Mouse (Mus musculus) activated CD4-positive, CD25-positive, alpha-beta regulatory T cell (primary cell): ENCODE data around the gene Tmem63b. TPM values are rescaled to one million over a fixed set of nuclear protein-coding genes. Genes with fewer than 3 reads are reported as not detected.

ENCODE experiments used
- polyA plus RNA-seq, 2 experiments: library from polyadenylated mRNA; unstranded; fragments of 100-300 nt; shearing (Covaris generic); gene quantifications; one replicate each; pipeline ENCODE4 v1.2.1; 2017

The Tmem63b gene
- polyA plus RNA-seq: 10 to 100 TPM in 1 of 2 experiments, 1 to 10 TPM in 1; 6.1 to 11.2 TPM

DNA sequence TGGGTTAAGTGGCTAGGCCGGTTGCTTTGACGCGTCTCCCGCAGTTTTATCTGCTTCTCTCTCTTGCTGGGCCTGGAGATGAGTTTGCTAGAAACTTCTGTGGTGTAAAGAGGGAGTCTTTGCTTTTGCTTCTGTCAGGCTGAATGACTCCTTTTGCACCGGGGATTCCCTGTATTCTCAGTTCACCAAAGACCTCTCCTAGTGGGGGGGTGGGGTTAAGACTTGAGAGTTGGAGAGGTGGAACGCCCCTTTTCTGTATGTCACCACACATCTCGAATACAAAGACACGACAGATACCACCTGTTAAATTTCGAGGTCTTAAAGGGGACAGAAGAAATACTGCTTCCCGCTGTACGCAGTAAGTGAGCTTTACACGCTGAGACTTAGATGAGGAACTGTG lies at the start of gene Tmem63b:
Gene Tmem63b (minus strand): TSS at position 190 of the 400 bp plus-strand sequence.

DNA sequence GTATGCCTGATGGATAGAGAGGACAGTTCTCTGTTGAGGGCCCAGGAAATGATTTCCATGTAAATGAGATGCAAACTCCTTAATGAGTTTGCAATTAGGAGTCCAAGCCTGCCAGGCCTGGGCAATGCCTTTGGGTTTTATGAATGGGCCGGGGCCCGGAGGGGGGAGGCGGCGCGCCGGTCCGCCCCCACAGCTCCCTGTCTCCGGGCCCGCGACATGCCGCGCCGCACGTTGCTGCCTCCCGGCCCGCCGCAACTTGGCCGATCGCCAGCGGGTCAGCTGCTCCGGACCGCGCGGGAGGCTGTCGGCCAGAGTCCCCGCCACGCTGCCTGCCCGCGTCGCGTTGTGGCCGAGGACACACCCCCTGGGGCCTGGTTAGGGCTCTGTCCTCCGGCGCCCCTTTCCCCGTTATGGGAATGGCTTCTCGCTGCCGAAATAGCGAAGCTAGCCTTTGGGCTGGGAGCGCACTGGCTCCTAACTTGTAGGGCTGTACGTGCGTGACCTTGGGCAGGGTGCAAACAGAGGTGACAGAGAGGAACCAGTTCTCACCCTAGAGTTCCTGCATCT lies 47.1 kb upstream of the Tmem63b start, which contains the start of gene 1600014C23Rik:
Gene 1600014C23Rik (minus strand): TSS at position 110 of the 567 bp plus-strand sequence.

DNA sequence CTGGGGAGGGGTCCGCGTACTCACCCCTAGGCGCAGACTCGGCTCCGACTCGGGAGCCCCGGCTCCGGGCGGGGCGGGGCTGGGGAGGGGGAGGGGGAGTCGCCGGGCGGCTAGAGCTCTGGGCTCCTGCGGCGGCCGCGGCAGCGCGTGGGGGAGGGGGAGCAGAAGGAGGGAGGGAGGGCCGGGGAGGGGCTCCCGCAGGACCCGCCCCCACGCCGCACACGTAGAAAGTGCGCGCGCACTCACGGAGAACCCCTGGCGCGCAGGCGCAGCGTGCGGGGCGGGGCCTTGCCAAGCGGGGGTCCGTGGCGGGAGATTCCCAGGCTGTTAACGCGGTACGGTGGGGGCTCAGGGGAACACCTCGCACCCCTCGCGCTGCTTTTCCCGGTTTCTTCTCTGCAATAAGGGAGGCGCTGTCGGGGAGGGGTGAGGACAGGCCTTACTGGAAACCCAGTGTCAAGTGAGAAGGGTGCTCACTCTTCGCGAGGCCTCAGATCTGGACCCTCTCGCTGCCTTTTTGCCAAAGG lies 549 bp downstream of the Tmem63b start, which contains the start of gene Mrpl14:
Gene Mrpl14 (plus strand): TSS at position 230 of the 527 bp plus-strand sequence.

DNA sequence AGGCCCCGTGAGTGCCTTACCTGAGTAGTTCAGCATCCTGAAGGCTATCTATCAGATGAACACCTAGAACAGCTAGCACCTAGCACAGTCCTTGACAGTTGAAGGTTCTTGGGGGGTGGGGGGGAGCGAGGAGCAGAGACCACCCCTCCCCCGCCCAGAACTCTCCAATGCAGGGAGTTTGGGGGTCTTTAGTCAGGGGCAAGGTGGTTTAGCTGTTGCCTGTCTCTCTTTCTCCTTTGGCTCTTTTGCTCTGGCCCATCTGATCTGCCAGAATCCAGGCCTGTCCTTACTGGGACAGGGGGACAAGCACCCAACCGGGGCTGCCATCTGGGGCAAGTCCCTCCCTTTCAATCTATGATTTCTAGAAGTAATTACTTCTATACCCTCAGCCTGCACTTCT lies 27.5 kb downstream of the Tmem63b start, which contains the start of gene Capn11:
Gene Capn11 (minus strand): TSS at position 101 of the 400 bp plus-strand sequence.

Other genes starting within 250 kb of the Tmem63b start
- gene Spats1, start 211.5 kb downstream of the Tmem63b start, polyA plus RNA-seq: under 1 TPM; 0.70 to 0.75 TPM
- gene Aars2, start 180.1 kb downstream of the Tmem63b start, polyA plus RNA-seq: 1 to 10 TPM; 5.4 to 9.2 TPM
- not detected for gene Tcte1, start 163.5 kb downstream of the Tmem63b start, polyA plus RNA-seq
- under 1 TPM in 1 of 2 experiments, not detected in 1; 0.05 TPM for gene Tmem151b, start 137.2 kb downstream of the Tmem63b start, polyA plus RNA-seq
- gene Nfkbie, start 131.2 kb downstream of the Tmem63b start, polyA plus RNA-seq: 10 to 100 TPM; 61.4 to 69.0 TPM
- 10 to 100 TPM; 62.7 to 68.2 TPM for gene Slc35b2, start 123.0 kb downstream of the Tmem63b start, polyA plus RNA-seq
- 100 to 1,000 TPM; 510 to 608 TPM for gene Hsp90ab1, start 113.6 kb downstream of the Tmem63b start, polyA plus RNA-seq
- 100 to 1,000 TPM in 1 of 2 experiments, 10 to 100 TPM in 1; 83.1 to 100 TPM for gene Slc29a1, start 87.3 kb downstream of the Tmem63b start, polyA plus RNA-seq
- not detected for gene Mymx, start 84.8 kb downstream of the Tmem63b start, polyA plus RNA-seq
- 1 to 10 TPM in 1 of 2 experiments, not detected in 1; 1.2 TPM for gene Capn11, start 27.6 kb downstream of the Tmem63b start, polyA plus RNA-seq
- 10 to 100 TPM; 80.2 to 88.4 TPM for gene Mrpl14, start 583 bp downstream of the Tmem63b start, polyA plus RNA-seq
- not detected for gene 1600014C23Rik, start 46.9 kb upstream of the Tmem63b start, polyA plus RNA-seq